15 mouse cellular contexts compared by ENCODE assay signal in the genomic region with DNA sequence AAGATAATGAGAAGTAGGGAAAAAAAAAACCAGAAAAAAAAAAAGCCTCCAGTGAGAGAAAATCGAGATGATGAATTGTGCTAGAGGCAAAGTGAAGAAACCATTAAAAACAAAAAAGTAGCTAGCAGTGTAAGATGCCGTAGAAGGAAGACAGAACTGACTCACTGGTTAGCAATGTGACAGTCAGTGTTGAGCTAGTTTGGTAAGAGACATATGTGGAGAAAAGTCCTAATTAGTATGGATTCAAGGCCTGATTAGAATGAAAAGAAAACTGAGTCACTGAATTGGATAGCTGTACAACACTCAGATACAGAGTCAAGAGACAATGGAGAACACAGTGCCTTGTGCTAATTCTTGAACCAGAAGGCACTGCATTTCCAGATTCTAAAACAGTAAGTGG.
"Had no signal": no experiment of that assay in that cellular context is flagged by ENCODE, and none has a peak within 500 bp of the region (broad histone marks: within the 10 kb centered on the region; RNA-seq: fewer than 3 reads in every experiment).

No protein-coding gene starts in this region.

- ATAC-seq: liver, postnatal 0 days; midbrain, embryonic 13.5 days had no signal

- H3K4me3 ChIP-seq: kidney, embryonic 15.5 days; limb, embryonic 12.5 days; liver, embryonic 13.5 days; lung, embryonic 15.5 days; midbrain, embryonic 13.5 days; neural tube, embryonic 15.5 days had no signal

- H3K27ac ChIP-seq: kidney, embryonic 15.5 days; limb, embryonic 12.5 days; liver, embryonic 13.5 days; lung, embryonic 15.5 days; midbrain, embryonic 13.5 days; neural tube, embryonic 15.5 days had no signal

- DNase-seq: kidney, postnatal 14 days; layer of hippocampus, adult 9-11 months; layer of hippocampus, postnatal 36 days; liver; liver, embryonic 13.5 days; liver, postnatal 0 days; lung, postnatal 36 days; spleen, adult 18-20 months; thymus, adult 2 months; thymus, postnatal 25 days had no signal

- H3K4me1 ChIP-seq: limb, embryonic 12.5 days; lung, embryonic 15.5 days had no signal
